Mouse (Mus musculus) hindbrain, embryonic 12.5 days (tissue): ENCODE data around the gene Tmem38b. TPM values are rescaled to one million over a fixed set of nuclear protein-coding genes. Genes with fewer than 3 reads are reported as not detected.
A peak's percentile ranks its signal among the peaks of the same experiment; 100 is the strongest.
"Not testable (repeated sequence)": the region's sequence is repeated elsewhere in the genome, so short reads cannot be mapped to it uniquely, and the experiment has no call there.

Experiments
- ATAC-seq: fragments of 200-750 bp; cut with Nextera tagmentation; 2 replicates; pipeline ENCODE4 v1.8.0; 2017; ENCODE audit warnings: moderate TSS enrichment; ENCODE audit not compliant: low FRiP score
- H3K27ac ChIP-seq: fragments of 300-500 bp; sonication (generic); 2 replicates; pipeline ENCODE4 v1.5.1; 2016; ENCODE audit warnings: mild to moderate bottlenecking
- H3K27me3 ChIP-seq: fragments of 300-500 bp; sonication (generic); 2 replicates; pipeline ENCODE4 v1.6.1; 2016; ENCODE audit warnings: mild to moderate bottlenecking
- H3K36me3 ChIP-seq: fragments of 300-500 bp; sonication (generic); 2 replicates; pipeline ENCODE4 v1.6.1; 2016; ENCODE audit warnings: mild to moderate bottlenecking
- H3K4me1 ChIP-seq: fragments of 300-500 bp; sonication (generic); 2 replicates; pipeline ENCODE4 v1.6.1; 2016
- H3K4me2 ChIP-seq: fragments of 300-500 bp; sonication (generic); replicated peaks from 2 replicates; pipeline ENCODE4 v1.6.1; 2016; ENCODE audit warnings: mild to moderate bottlenecking
- H3K4me3 ChIP-seq: fragments of 300-500 bp; sonication (generic); 2 replicates; pipeline ENCODE4 v1.5.1; 2016; ENCODE audit warnings: mild to moderate bottlenecking
- H3K9ac ChIP-seq: fragments of 300-500 bp; sonication (generic); 2 replicates; pipeline ENCODE4 v1.6.1; 2016; ENCODE audit warnings: mild to moderate bottlenecking, moderate library complexity
- H3K9me3 ChIP-seq: fragments of 300-500 bp; sonication (generic); replicated peaks from 2 replicates; pipeline ENCODE4 v1.6.1; 2016; ENCODE audit warnings: mild to moderate bottlenecking
- WGBS: fragments of 180-500 bp; shearing (Covaris S2); methylation state at CpG from one replicate; pipeline ENCODE4 v1.1.7; 2016; 5-methylcytosine and 5-hydroxymethylcytosine counted together
- polyA plus RNA-seq: library from polyadenylated mRNA; unstranded; fragments of >200 nt; fragmentation: Nextera tagmentation; extraction: Ambion mirVana; gene quantifications from 2 replicates; pipeline ENCODE4 v1.2.1, GENCODE M21; 2016

Tmem38b gene
- polyA plus RNA-seq, 1 experiment from 2014 or later: 6.9 TPM

DNA sequence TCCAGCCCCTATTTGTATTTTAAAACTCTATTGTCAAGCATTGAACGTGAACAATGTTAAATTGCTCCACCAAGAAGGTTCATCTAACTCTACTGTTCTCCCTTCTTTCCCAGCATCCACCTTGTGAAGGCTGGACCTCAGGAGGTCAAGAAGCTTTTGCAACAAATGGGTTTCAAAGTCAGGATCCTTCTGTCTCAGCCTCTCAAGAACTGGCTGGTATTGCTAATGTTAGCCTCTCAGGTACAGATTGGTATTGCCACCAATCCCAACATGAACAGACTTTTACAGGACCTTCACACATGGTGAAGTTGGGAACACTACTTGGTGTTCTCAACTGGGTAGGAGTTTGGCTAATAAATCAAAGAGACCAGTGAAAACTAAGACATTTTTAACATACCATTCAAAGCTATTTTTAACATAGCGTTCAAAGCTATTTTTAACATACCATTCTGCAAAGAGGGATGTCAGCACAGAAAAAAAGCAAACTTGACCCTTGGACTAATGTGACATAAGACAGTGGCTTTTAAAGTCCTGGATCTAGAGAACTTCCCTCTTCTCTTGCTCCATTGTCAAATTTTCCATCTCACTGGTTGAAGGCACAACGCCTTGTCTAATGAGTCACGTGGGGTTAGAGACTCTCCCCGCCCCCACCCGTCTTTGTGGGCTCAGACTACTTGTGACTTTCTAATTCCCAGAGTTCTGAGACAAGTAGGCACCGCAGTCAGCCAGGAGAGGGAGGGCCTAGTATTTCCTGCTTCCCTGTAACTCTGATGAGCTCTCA, 26.8 kb upstream of the Tmem38b start:
- Histone ChIP-seq H3K27me3 (no peaks in the 10 kb centered on the region), H3K4me1 (peaks cover 7% of the 10 kb centered on the region; the same call in 1 of the 2 replicates), H3K9ac (no peak overlapping the region), H3K27ac (no peak overlapping the region), H3K4me2 (no peak overlapping the region), H3K36me3 (no peaks in the 10 kb centered on the region), H3K9me3 (no peaks in the 10 kb centered on the region), H3K4me3 (no peak overlapping the region)
- ATAC-seq: no peak
- WGBS: 49% methylated on average over 7 of the region's 7 CpGs

DNA sequence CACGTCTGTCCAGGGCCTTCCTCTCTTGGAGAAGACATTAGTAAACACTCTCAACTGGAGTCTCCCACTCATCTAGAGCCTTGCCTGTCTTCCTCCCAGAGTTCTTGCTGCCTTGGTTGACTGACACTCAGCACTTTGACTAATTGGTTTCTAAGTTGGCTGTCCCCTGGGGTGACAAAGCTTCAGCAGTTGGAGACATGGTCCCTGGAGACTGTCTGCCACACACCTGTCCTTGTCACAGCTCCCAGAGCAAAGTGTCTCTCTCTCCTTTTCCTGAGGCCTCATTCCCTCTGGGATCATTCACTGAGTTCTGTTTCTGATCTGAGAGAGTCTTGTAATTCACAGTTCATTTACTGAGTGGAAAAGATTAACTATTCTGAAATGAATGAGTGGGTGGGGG, 26.1 kb upstream of the Tmem38b start:
- no peak for ATAC-seq
- Histone ChIP-seq H3K4me1 (peaks cover 7% of the 10 kb centered on the region; the same call in 1 of the 2 replicates), H3K36me3 (no peaks in the 10 kb centered on the region), H3K27ac (no peak overlapping the region), H3K9me3 (0 out of 2 replicates have a peak, but pooled peaks cover 2% of the 10 kb centered on the region), H3K4me3 (no peak overlapping the region), H3K27me3 (no peaks in the 10 kb centered on the region), H3K4me2 (no peak overlapping the region), H3K9ac (no peak overlapping the region)
- WGBS: 65% methylated on average over 1 of the region's 1 CpGs

DNA sequence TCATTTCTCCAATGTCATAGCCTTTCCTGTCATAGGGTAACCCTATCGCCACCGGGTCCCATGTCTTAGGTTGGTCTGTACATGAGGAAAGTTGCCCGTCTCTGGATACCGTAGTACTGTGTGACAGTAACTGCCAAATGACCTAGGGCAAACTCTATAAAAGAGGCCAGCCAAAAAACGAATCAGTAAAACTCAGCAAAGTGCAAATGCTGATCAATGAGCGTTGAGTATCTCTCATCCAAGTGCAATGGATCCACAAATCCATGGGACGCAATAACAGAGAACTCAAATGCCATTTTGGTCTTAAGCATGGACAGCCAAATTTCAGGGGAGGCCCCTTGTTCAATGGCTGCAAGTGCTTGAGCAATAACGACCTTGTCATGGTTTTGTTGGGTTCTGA, 22.2 kb upstream of the Tmem38b start:
- WGBS: 91% methylated on average over 8 of the region's 8 CpGs

DNA sequence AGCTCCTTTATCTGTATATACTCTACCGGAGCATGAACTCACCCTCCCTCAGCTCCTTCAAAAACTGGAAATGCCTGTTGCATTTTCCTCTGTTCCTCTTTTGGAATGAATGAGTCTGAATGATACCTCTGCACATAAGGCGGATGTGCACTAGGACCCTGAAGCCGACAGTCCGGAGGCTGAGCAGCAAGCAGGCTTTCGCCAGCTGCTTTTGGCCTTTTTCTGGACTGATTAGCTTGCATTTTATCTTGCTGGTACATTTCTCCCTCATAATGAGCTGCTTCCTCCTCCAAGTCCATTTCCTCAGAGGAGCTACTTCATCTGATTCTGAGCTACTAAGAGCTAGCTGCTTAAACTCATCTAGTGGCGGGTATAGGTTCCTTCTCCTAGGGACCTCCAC, 19.4 kb upstream of the Tmem38b start:
- not testable (repeated sequence) for H3K36me3 ChIP-seq, ATAC-seq, H3K27me3 ChIP-seq, H3K4me2 ChIP-seq, H3K4me3 ChIP-seq, H3K4me1 ChIP-seq, H3K9me3 ChIP-seq, H3K27ac ChIP-seq, H3K9ac ChIP-seq
- 79% methylated on average over 6 of the region's 6 CpGs for WGBS

More for the DNA sequence above, 22.2 kb upstream of the Tmem38b start:
- H3K4me1 ChIP-seq, H3K9ac ChIP-seq, H3K9me3 ChIP-seq, H3K27me3 ChIP-seq, H3K36me3 ChIP-seq, H3K4me2 ChIP-seq, H3K27ac ChIP-seq, ATAC-seq, H3K4me3 ChIP-seq: not testable (repeated sequence)

- H3K9ac ChIP-seq: no peak overlapping the region
- no peaks in the 10 kb centered on the region for H3K27me3 ChIP-seq
- H3K36me3 ChIP-seq: no peaks in the 10 kb centered on the region
- whole genome bisulfite sequencing: 74% methylated on average over 5 of the region's 5 CpGs
- ATAC-seq: no peak
- H3K27ac ChIP-seq: no peak overlapping the region
- no peaks in the 10 kb centered on the region for H3K4me1 ChIP-seq
- H3K9me3 ChIP-seq: no peaks in the 10 kb centered on the region
- no peak overlapping the region for H3K4me2 ChIP-seq
- H3K4me3 ChIP-seq: no peak overlapping the region
These were observed 7.5 kb upstream of the Tmem38b start for GRCm38 (mm10) chr4:53818320-53818719.

DNA sequence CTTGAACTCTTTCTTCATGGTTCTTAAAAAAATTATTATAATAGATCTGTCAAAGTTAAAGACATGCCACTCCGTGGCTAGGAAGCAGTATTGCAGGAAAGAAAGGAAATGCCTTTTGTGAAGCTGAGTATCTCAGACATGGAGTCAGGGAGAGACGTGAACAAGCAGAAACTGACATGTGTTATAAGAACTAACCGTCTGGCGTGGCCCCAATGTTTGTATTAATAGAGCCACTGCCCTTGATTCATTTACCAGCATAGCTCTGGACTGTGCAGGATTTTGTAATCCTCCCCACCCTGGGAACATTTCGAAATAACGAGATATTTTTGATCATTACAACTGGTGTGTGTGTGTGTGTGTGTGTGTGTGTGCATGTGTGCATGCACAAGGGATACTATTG, 2.1 kb upstream of the Tmem38b start:
- H3K9me3 ChIP-seq: no peaks in the 10 kb centered on the region
- H3K4me2 ChIP-seq: no peak overlapping the region
- no peak overlapping the region for H3K9ac ChIP-seq
- 64% methylated on average over 6 of the region's 6 CpGs for WGBS
- no peak overlapping the region for H3K4me3 ChIP-seq
- H3K36me3 ChIP-seq: no peaks in the 10 kb centered on the region
- no peaks in the 10 kb centered on the region for H3K27me3 ChIP-seq
- H3K27ac ChIP-seq: no peak overlapping the region
- H3K4me1 ChIP-seq: peaks cover 6% of the 10 kb centered on the region
- ATAC-seq: no peak

DNA sequence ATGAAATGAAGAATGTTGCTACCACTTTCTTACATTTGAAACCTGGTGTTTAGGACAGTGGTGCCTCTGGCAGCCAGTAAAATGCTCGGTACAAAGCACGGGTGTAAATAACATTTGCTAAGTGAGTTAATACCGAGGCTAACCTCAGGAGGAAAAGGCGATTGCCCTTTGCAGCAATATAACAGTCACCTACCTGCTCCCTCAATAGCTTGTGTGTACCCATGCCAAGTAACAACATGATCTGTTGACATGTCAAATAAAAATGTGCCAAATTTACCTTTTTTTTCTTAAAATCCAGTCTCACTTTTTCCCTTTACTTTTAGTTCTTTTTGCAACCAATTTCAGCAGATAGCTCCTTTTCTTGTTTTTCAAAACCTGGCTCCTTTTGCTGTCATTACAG, 1.0 kb upstream of the Tmem38b start:
- 81% methylated on average over 4 of the region's 4 CpGs for WGBS
- Histone ChIP-seq H3K27ac (no peak overlapping the region), H3K4me2 (no peak overlapping the region), H3K4me1 (peaks cover 6% of the 10 kb centered on the region), H3K36me3 (no peaks in the 10 kb centered on the region), H3K27me3 (no peaks in the 10 kb centered on the region), H3K9ac (no peak overlapping the region), H3K9me3 (no peaks in the 10 kb centered on the region), H3K4me3 (no peak overlapping the region)
- ATAC-seq: no peak

- Histone ChIP-seq H3K9me3 (no peaks in the 10 kb centered on the region), H3K4me2 (peak overlapping the region; percentile 67), H3K4me1 (peaks cover 6% of the 10 kb centered on the region), H3K36me3 (no peaks in the 10 kb centered on the region), H3K9ac (peak overlapping the region; percentile 84; the same call in 1 of the 2 replicates), H3K27ac (no peak overlapping the region), H3K27me3 (no peaks in the 10 kb centered on the region), H3K4me3 (peak overlapping the region; percentile 81)
- no peak for ATAC-seq
- WGBS: 21% methylated on average over 11 of the region's 11 CpGs
These were observed 900 bp downstream of the Tmem38b start for GRCm38 (mm10) chr4:53826641-53827248.

- no peak overlapping the region for H3K9ac ChIP-seq
- 88% methylated on average over 5 of the region's 5 CpGs for WGBS
These were observed 2.0 kb downstream of the Tmem38b start for GRCm38 (mm10) chr4:53827869-53828268.

DNA sequence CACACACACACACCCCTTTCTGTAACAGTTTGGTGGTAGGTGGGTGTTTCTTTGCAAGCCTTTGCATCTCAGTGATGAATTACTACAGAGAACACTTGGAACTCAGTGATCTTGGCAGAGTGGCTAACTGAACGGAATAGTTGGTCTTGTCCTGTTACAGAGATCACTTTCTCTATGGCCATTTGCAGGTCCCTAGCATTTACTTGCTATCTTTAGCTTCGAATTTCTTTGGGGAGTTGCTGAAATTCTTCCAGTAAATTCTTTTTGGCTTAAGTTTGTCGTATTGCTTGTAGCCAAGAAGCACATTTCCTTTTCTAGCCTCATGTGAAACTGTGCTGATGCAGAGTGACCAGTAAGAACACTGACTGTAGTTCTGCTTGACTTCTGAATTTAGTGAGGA, 3.1 kb downstream of the Tmem38b start:
- H3K4me3 ChIP-seq: no peak overlapping the region
- no peaks in the 10 kb centered on the region for H3K27me3 ChIP-seq
- no peaks in the 10 kb centered on the region for H3K36me3 ChIP-seq
- H3K27ac ChIP-seq: no peak overlapping the region
- H3K9ac ChIP-seq: no peak overlapping the region
- ATAC-seq: no peak
- H3K9me3 ChIP-seq: no peaks in the 10 kb centered on the region
- H3K4me2 ChIP-seq: no peak overlapping the region
- H3K4me1 ChIP-seq: peaks cover 6% of the 10 kb centered on the region
- 85% methylated on average over 3 of the region's 3 CpGs for WGBS

More at GRCm38 (mm10) chr4:53827869-53828268, 2.0 kb downstream of the Tmem38b start:
- H3K27me3 ChIP-seq: no peaks in the 10 kb centered on the region
- ATAC-seq: no peak
- peaks cover 6% of the 10 kb centered on the region for H3K4me1 ChIP-seq
- H3K36me3 ChIP-seq: no peaks in the 10 kb centered on the region
- H3K9me3 ChIP-seq: no peaks in the 10 kb centered on the region
- no peak overlapping the region for H3K27ac ChIP-seq
- H3K4me2 ChIP-seq: no peak overlapping the region
- no peak overlapping the region for H3K4me3 ChIP-seq

- H3K9ac ChIP-seq: no peak overlapping the region
- no peak overlapping the region for H3K27ac ChIP-seq
- no peak for ATAC-seq
- H3K36me3 ChIP-seq: no peaks in the 10 kb centered on the region
- no peaks in the 10 kb centered on the region for H3K27me3 ChIP-seq
- H3K4me2 ChIP-seq: no peak overlapping the region
- H3K4me3 ChIP-seq: no peak overlapping the region
- 96% methylated on average over 4 of the region's 4 CpGs for WGBS
- H3K4me1 ChIP-seq: peaks cover 6% of the 10 kb centered on the region
- H3K9me3 ChIP-seq: no peaks in the 10 kb centered on the region
These were observed 4.2 kb downstream of the Tmem38b start for GRCm38 (mm10) chr4:53830016-53830415.

DNA sequence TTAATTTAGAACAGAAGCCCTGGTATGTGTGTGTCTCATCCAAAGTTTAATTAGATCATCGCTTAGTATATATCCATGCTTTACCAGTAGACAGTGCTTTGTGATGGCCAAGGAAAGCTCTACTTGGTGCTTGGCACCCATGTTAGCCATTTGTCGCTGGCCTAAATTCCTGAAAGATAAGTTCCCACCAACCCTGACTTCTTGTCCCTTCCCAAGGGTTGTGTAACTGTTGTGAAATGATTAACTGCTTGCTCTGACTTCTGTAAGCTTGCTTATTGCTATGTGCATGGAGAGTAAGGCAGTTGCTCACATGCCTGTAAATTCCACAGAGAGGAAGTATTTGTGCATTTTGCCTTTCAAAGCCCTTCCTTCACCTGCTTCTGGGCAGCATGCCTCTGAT, 4.7 kb downstream of the Tmem38b start:
- 94% methylated on average over 2 of the region's 2 CpGs for WGBS
- H3K27me3 ChIP-seq: no peaks in the 10 kb centered on the region
- H3K9ac ChIP-seq: no peak overlapping the region
- H3K9me3 ChIP-seq: no peaks in the 10 kb centered on the region
- ATAC-seq: no peak
- peaks cover 6% of the 10 kb centered on the region for H3K4me1 ChIP-seq
- no peak overlapping the region for H3K4me3 ChIP-seq
- H3K36me3 ChIP-seq: no peaks in the 10 kb centered on the region
- H3K4me2 ChIP-seq: no peak overlapping the region
- no peak overlapping the region for H3K27ac ChIP-seq

DNA sequence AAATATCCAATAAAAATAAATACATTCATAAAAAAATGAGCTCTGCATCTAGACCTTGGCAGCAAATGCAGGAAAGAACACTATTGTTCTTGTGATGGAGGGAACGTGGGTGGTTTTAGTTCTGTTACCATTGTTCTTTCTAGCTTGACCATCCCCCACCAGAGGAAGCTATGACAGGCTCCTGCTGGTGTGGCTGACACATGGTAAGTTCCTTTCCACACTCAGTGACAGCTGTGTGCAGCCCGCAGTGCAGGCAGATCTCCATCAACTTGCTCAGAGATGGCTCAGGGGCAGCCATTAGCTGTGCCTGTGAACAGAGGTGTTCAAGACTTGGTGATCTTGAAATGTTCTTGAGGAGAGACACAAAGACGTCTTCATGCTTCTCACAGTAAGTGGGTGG, 6.5 kb downstream of the Tmem38b start:
- no peak for ATAC-seq
- 43% methylated on average over 3 of the region's 3 CpGs for WGBS

More for the DNA sequence above, 6.5 kb downstream of the Tmem38b start:
- no peaks in the 10 kb centered on the region for H3K36me3 ChIP-seq
- H3K9me3 ChIP-seq: no peaks in the 10 kb centered on the region
- no peak overlapping the region for H3K27ac ChIP-seq
- no peaks in the 10 kb centered on the region for H3K27me3 ChIP-seq
- H3K9ac ChIP-seq: no peak overlapping the region
- no peak overlapping the region for H3K4me2 ChIP-seq
- no peaks in the 10 kb centered on the region for H3K4me1 ChIP-seq
- no peak overlapping the region for H3K4me3 ChIP-seq
